In the genomic region with DNA sequence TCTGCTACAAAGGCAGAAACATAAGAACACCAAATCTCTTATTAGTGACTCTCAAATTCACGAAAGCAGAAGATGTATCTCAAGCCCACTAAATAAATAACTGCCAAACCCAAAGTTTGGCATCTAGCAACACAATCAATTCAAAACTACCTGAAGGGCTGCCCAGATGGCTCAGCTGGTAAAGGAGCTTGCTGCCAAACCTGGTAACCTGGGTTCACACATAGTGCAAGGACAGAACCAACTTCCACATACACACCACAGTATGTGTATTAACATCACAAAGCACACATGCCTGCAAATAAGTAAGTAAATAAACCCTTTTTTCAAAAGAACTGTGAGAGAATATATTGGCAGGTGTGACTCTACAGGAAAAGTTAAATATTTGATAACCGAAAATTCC, we compare ENCODE assay signal across 26 mouse cellular contexts.
"Had no signal": no experiment of that assay in that cellular context is flagged by ENCODE, and none has a peak within 500 bp of the region (broad histone marks: within the 10 kb centered on the region; RNA-seq: fewer than 3 reads in every experiment).

No protein-coding gene starts in this region.

- H3K9me3 ChIP-seq: heart, embryonic 13.5 days; heart, embryonic 15.5 days; hindbrain, embryonic 13.5 days; hindbrain, embryonic 15.5 days; intestine, embryonic 15.5 days; kidney, embryonic 15.5 days; limb, embryonic 13.5 days; limb, embryonic 15.5 days had no signal

- H3K9ac ChIP-seq: forebrain, postnatal 0 days; heart, embryonic 13.5 days; heart, embryonic 15.5 days; hindbrain, embryonic 13.5 days; hindbrain, embryonic 15.5 days; intestine, embryonic 15.5 days; kidney, embryonic 15.5 days; limb, embryonic 13.5 days; limb, embryonic 15.5 days had no signal

- H3K4me1 ChIP-seq: limb, embryonic 15.5 days had no signal

- H3K4me3 ChIP-seq: heart, embryonic 13.5 days; heart, embryonic 15.5 days; hindbrain, embryonic 13.5 days; hindbrain, embryonic 15.5 days; intestine, embryonic 15.5 days; kidney, embryonic 15.5 days; limb, embryonic 13.5 days; limb, embryonic 15.5 days had no signal

- H3K4me2 ChIP-seq: heart, embryonic 11.5 days; heart, embryonic 13.5 days; heart, embryonic 15.5 days; hindbrain, embryonic 13.5 days; hindbrain, embryonic 15.5 days; intestine, embryonic 15.5 days; kidney, embryonic 15.5 days; limb, embryonic 13.5 days; limb, embryonic 15.5 days had no signal

- ATAC-seq: forebrain, postnatal 0 days; hindbrain, postnatal 0 days; intestine, embryonic 15.5 days had no signal

- H3K27ac ChIP-seq: heart, embryonic 13.5 days; heart, embryonic 15.5 days; hindbrain, embryonic 13.5 days; hindbrain, embryonic 15.5 days; hindbrain, postnatal 0 days; intestine, embryonic 15.5 days; kidney, embryonic 15.5 days; kidney, postnatal 0 days; limb, embryonic 13.5 days; limb, embryonic 15.5 days had no signal

- H3K27me3 ChIP-seq: heart, embryonic 13.5 days; heart, embryonic 15.5 days; hindbrain, embryonic 13.5 days; hindbrain, embryonic 15.5 days; intestine, embryonic 15.5 days; kidney, embryonic 15.5 days; limb, embryonic 13.5 days; limb, embryonic 15.5 days had no signal

- H3K36me3 ChIP-seq: heart, embryonic 15.5 days; hindbrain, embryonic 13.5 days; hindbrain, embryonic 15.5 days; intestine, embryonic 15.5 days; kidney, embryonic 15.5 days; limb, embryonic 13.5 days; limb, embryonic 15.5 days had no signal

- DNase-seq: forebrain, postnatal 0 days; gastrocnemius, postnatal 14 days; gastrocnemius, postnatal 36 days; heart, adult 18-20 months; heart, postnatal 14 days; heart, postnatal 36 days; kidney, adult 11 months; kidney, adult 2 months; kidney, adult 9 months; kidney, postnatal 14 days; kidney, postnatal 36 days; layer of hippocampus, adult 9-11 months; layer of hippocampus, postnatal 36 days; left cerebral cortex, postnatal 4 days; lung, adult 18-20 months had no signal
